Mouse (Mus musculus): Measurements from ENCODE around the gene Pea15a.

DNA sequence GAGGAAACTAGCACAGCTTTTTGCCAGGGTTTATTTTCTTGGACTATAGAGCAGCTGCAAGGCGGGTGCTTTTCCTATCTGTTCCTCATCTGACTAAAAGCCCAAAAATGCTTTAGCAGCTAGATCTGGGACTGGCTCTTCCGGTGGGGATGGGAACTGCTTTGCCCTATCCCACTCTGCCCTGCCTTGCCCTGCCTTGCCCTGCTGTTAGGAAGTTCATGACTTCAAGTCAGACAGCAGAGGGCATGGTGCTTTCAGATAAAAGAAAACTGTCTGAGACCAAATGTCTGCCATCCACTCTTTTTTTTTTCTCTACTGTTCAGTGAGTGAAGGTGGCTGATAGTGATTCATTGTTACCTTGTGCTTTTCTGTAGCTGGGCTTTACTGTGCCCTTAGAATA lies 15.0 kb downstream of the Pea15a start:
- TF ChIP-seq CTCF (IDR thresholded peaks at IDR 0.05; ENCODE audit: borderline replicate concordance, control insufficient read depth, extremely low read depth, insufficient read depth, low read length, poor library complexity): no peak
- no peak for TF ChIP-seq POLR2A (IDR thresholded peaks at IDR 0.05; ENCODE audit: control insufficient read depth, extremely low read depth, insufficient read depth, low read length, poor library complexity)
